In genomic region chr10:24928072-24928471, GRCm38 (mm10) we compare ENCODE assay signal across 9 mouse cellular contexts. TPM values are rescaled to one million over a fixed set of nuclear protein-coding genes. Genes with fewer than 3 reads are reported as not detected.
DNase-seq lines count a peak whose midpoint lies in the region; ATAC-seq lines count a peak whose summit lies in the region.
"Had no signal": no experiment of that assay in that cellular context is flagged by ENCODE, and none has a peak within 500 bp of the region (broad histone marks: within the 10 kb centered on the region; RNA-seq: fewer than 3 reads in every experiment).

No protein-coding gene starts in this region.

- WGBS in limb, embryonic 10.5 days, result 10% methylated on average over 12 of the region's 12 CpGs
- WGBS in neural tube, embryonic 11.5 days, result 9% methylated on average over 12 of the region's 12 CpGs
- 68% methylated on average over 12 of the region's 12 CpGs for WGBS in midbrain, embryonic 14.5 days

- no peaks in the 10 kb centered on the region for H3K9me3 ChIP-seq in limb, embryonic 10.5 days (replicated peaks)
- H3K9me3 ChIP-seq in neural tube, embryonic 11.5 days (ENCODE audit: control insufficient read depth, low read length), result no peaks in the 10 kb centered on the region
- no peaks in the 10 kb centered on the region for H3K9me3 ChIP-seq in midbrain, embryonic 14.5 days (ENCODE audit: control insufficient read depth, low read length)
- H3K9me3 ChIP-seq: embryonic facial prominence, embryonic 13.5 days had no signal

- H3K4me3 ChIP-seq in limb, embryonic 10.5 days, result no peak overlapping the region
- H3K4me3 ChIP-seq in neural tube, embryonic 11.5 days (ENCODE audit: low read depth, low read length), result no peak overlapping the region
- H3K4me3 ChIP-seq in midbrain, embryonic 14.5 days (replicated peaks; ENCODE audit: low read depth, low read length), result no peak overlapping the region
- H3K4me3 ChIP-seq: embryonic facial prominence, embryonic 13.5 days had no signal

- DNase-seq in kidney, postnatal 10 days, result peak; percentile 18
- no peak for DNase-seq in kidney, adult 9 months
- no peak for DNase-seq in limb, embryonic 10.5 days (ENCODE audit: low spot score)
- peak; percentile 39 for DNase-seq in neural tube, embryonic 11.5 days (ENCODE audit: low spot score)
- DNase-seq in right cerebral cortex, adult 2 months (ENCODE audit: low spot score in 2 of 2), result no peak
- DNase-seq in right cerebral cortex, postnatal 36 days (ENCODE audit: low spot score in 2 of 2), result no peak
- DNase-seq in midbrain, embryonic 14.5 days, result no peak

- no peak overlapping the region for H3K4me2 ChIP-seq in neural tube, embryonic 11.5 days (ENCODE audit: low read depth)
- H3K4me2 ChIP-seq in midbrain, embryonic 14.5 days (ENCODE audit: low read length), result no peak overlapping the region

- peak overlapping the region; percentile 44; the same call in 1 of the 2 replicates for H3K27ac ChIP-seq in limb, embryonic 10.5 days
- H3K27ac ChIP-seq in neural tube, embryonic 11.5 days (ENCODE audit: low read depth, low read length), result no peak overlapping the region
- H3K27ac ChIP-seq in midbrain, embryonic 14.5 days (replicated peaks; ENCODE audit: low read depth, low read length), result no peak overlapping the region
- H3K27ac ChIP-seq: embryonic facial prominence, embryonic 13.5 days had no signal

- peak; percentile 64 for ATAC-seq in common myeloid progenitor, adult 5-6 weeks (replicated peaks; ENCODE audit: low read depth, poor library complexity, severe bottlenecking)
- no peak for ATAC-seq in neural tube, embryonic 11.5 days (ENCODE audit: insufficient read depth, low FRiP score, low TSS enrichment)
- no peak for ATAC-seq in midbrain, embryonic 14.5 days (ENCODE audit: low FRiP score, low TSS enrichment)

- H3K36me3 ChIP-seq in limb, embryonic 10.5 days, result no peaks in the 10 kb centered on the region
- H3K36me3 ChIP-seq in neural tube, embryonic 11.5 days (ENCODE audit: control insufficient read depth, insufficient read depth, low read length), result no peaks in the 10 kb centered on the region
- H3K36me3 ChIP-seq in midbrain, embryonic 14.5 days (ENCODE audit: control insufficient read depth, insufficient read depth, low read length), result no peaks in the 10 kb centered on the region
- H3K36me3 ChIP-seq: embryonic facial prominence, embryonic 13.5 days had no signal

- no peak overlapping the region for H3K9ac ChIP-seq in neural tube, embryonic 11.5 days (ENCODE audit: low read length)
- H3K9ac ChIP-seq in midbrain, embryonic 14.5 days (replicated peaks; ENCODE audit: low read length), result no peak overlapping the region
- H3K9ac ChIP-seq: embryonic facial prominence, embryonic 13.5 days had no signal

- peaks cover 39% of the 10 kb centered on the region for H3K4me1 ChIP-seq in limb, embryonic 10.5 days
- peaks cover 16% of the 10 kb centered on the region for H3K4me1 ChIP-seq in neural tube, embryonic 11.5 days (ENCODE audit: control insufficient read depth, insufficient read depth, low read length)
- no peaks in the 10 kb centered on the region for H3K4me1 ChIP-seq in midbrain, embryonic 14.5 days (ENCODE audit: control insufficient read depth, insufficient read depth, low read length)

- H3K27me3 ChIP-seq in limb, embryonic 10.5 days (ENCODE audit: low read depth, poor library complexity, severe bottlenecking), result no peaks in the 10 kb centered on the region
- no peaks in the 10 kb centered on the region for H3K27me3 ChIP-seq in neural tube, embryonic 11.5 days (ENCODE audit: control insufficient read depth, insufficient read depth, low read length)
- H3K27me3 ChIP-seq in midbrain, embryonic 14.5 days (ENCODE audit: control insufficient read depth, insufficient read depth, low read length), result no peaks in the 10 kb centered on the region
- H3K27me3 ChIP-seq: embryonic facial prominence, embryonic 13.5 days had no signal

RNA-seq across cellular contexts. Expression of gene Arg1, which starts 0.8 kb away (rescaled TPM):
- not detected in 2 replicates for total RNA-seq in common myeloid progenitor, adult 5-6 weeks (2017)
- 11.8 and 12.3 TPM in 2 replicates for polyA plus RNA-seq in limb, embryonic 10.5 days (2016; fragmentation: Nextera tagmentation; extraction: Ambion mirVana)
- 33.7 and 34.5 TPM in 2 replicates for polyA plus RNA-seq in neural tube, embryonic 11.5 days (2014; fragmentation: Nextera tagmentation; extraction: Ambion mirVana)
- polyA plus RNA-seq in midbrain, embryonic 14.5 days (2014; fragmentation: Nextera tagmentation; extraction: Ambion mirVana), result 1.6 and 1.8 TPM in 2 replicates

RNA-seq across cellular contexts. Expression of gene Med23, which starts 58.3 kb away (rescaled TPM):
- total RNA-seq in common myeloid progenitor, adult 5-6 weeks (2017), result 27.5 and 31.1 TPM in 2 replicates
- polyA plus RNA-seq in limb, embryonic 10.5 days (2016; fragmentation: Nextera tagmentation; extraction: Ambion mirVana), result 29.7 and 34.7 TPM in 2 replicates
- 31.4 and 32.9 TPM in 2 replicates for polyA plus RNA-seq in neural tube, embryonic 11.5 days (2014; fragmentation: Nextera tagmentation; extraction: Ambion mirVana)
- polyA plus RNA-seq in midbrain, embryonic 14.5 days (2014; fragmentation: Nextera tagmentation; extraction: Ambion mirVana), result 28.2 and 35.9 TPM in 2 replicates

Comparison
In these comparisons a context has a peak if more than half of its experiments do, and no peak if none do; other contexts are left out.
1. DNase-seq: peak in kidney, postnatal 10 days (single experiment) and neural tube, embryonic 11.5 days (single experiment); none in kidney, adult 9 months (single experiment), limb, embryonic 10.5 days (single experiment), right cerebral cortex, adult 2 months (0 of 2), right cerebral cortex, postnatal 36 days (0 of 2) and midbrain, embryonic 14.5 days (single experiment).